Mouse (Mus musculus): ENCODE measurements at regions not wholly inside any gene's neighbourhood (a gene's known extent, or its start where the extent isn't known, plus 50 kb on each side); places are given as distances from the start of the nearest gene placed in this dataset.

DNA sequence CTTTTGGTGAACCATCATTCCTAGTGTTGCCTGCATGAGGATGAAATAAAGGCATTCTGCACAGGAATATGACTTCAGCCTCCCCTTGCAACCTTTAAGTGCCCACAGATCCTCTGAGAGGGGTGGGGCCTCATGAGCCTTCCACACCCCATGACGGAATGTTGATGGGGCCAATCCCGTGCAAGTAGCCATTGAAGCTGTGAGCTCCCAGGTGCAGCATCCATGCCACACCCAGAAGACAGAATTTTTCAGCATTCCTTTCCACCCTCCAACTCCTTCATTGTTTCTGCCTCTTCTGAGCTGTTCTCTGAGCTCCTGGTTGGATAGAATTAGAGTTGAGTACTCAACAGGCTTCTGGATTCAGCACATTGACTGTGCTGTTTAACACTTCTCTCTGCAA lies 174.6 kb upstream of the Srrm4 start:
- H3K4me1 ChIP-seq (ENCODE audit: control insufficient read depth, insufficient read depth, low read length), result no peaks in the 10 kb centered on the region
- TF ChIP-seq POLR2A (IDR thresholded peaks at IDR 0.05; ENCODE audit: insufficient read depth, low read depth, low read length) (no peak), CTCF (IDR thresholded peaks at IDR 0.05; ENCODE audit: insufficient read depth, low read depth, low read length) (no peak)
- H3K27ac ChIP-seq (ENCODE audit: insufficient read depth, low read depth, low read length), result no peak overlapping the region
- WGBS, result 93% methylated on average over 2 of the region's 2 CpGs
- H3K4me3 ChIP-seq (ENCODE audit: insufficient read depth, low read depth, low read length), result no peak overlapping the region

DNA sequence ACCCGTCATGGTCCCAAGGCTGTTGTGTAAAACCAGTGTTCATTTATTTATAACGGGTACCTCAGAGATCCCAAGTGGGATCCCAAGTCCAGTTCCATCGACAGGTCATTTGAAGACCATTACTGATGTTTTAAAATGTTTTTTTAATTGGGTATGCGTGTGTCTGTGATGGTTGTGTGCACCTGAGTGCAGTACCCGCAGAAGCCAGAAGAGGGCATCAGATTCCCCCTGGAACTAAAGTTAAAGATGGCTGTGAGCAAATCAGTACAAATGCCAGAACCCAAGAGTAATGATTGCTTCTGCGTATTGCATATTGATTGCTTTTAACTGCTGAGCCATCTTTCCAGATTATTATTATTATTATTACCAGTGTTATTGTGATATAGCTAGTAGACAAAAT lies 169.7 kb upstream of the Srrm4 start:
- peaks cover 6% of the 10 kb centered on the region; the same call in 1 of the 2 replicates for H3K4me1 ChIP-seq (ENCODE audit: control insufficient read depth, insufficient read depth, low read length)
- no peak overlapping the region for H3K4me3 ChIP-seq (ENCODE audit: insufficient read depth, low read depth, low read length)
- WGBS, result 93% methylated on average over 6 of the region's 6 CpGs
- H3K27ac ChIP-seq (ENCODE audit: insufficient read depth, low read depth, low read length), result no peak overlapping the region
- TF ChIP-seq CTCF (IDR thresholded peaks at IDR 0.05; ENCODE audit: insufficient read depth, low read depth, low read length), result no peak
- TF ChIP-seq POLR2A (IDR thresholded peaks at IDR 0.05; ENCODE audit: insufficient read depth, low read depth, low read length), result no peak

DNA sequence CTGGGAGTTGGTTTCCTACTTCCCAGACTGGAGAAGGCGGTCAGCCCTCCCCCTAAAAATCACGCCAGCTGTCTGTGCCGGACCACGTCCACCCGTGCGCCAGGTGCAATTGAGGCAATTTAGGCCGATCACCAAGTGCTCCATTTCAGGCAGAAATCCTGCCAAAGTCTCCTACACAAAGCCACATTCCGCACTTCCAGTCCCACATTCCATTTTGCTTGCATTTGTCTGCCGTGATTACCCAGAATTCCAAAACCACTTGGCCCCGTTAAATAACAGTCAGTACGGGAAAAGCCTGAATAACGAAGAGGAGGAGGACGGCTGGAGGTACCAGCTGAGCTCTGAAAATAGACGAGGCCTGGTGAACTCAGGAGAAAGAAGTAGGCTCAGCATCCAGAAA lies 167.1 kb upstream of the Srrm4 start:
- Histone ChIP-seq H3K4me1 (ENCODE audit: control insufficient read depth, insufficient read depth, low read length) (peaks cover 6% of the 10 kb centered on the region; the same call in 1 of the 2 replicates), H3K4me3 (ENCODE audit: insufficient read depth, low read depth, low read length) (no peak overlapping the region), H3K27ac (ENCODE audit: insufficient read depth, low read depth, low read length) (no peak overlapping the region)
- 32% methylated on average over 14 of the region's 14 CpGs for WGBS
- no peak for TF ChIP-seq CTCF (IDR thresholded peaks at IDR 0.05; ENCODE audit: insufficient read depth, low read depth, low read length)
- no peak for TF ChIP-seq POLR2A (IDR thresholded peaks at IDR 0.05; ENCODE audit: insufficient read depth, low read depth, low read length)

DNA sequence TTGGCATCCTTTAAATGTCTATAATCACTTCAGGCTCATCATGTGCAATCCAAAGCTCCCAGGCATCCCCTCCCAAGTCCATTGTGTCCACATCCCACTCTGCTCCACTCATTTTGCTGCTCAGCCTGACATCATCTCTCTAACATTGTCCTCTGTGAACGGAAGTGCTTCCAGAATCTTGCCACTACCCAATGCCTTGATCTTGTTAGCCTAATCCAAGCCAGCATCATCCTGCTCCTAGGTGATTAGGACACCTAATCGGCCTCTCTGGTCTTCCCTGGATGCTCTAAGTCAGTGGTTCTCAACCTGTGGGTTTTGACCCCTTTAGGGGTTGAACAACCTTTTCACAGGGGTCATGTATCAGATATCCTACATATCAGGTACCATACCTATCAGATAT lies 161.3 kb upstream of the Srrm4 start:
- no peak overlapping the region for H3K4me3 ChIP-seq (ENCODE audit: insufficient read depth, low read depth, low read length)
- WGBS, result 79% methylated on average over 2 of the region's 2 CpGs
- H3K4me1 ChIP-seq (ENCODE audit: control insufficient read depth, insufficient read depth, low read length), result no peaks in the 10 kb centered on the region
- H3K27ac ChIP-seq (ENCODE audit: insufficient read depth, low read depth, low read length), result no peak overlapping the region
- no peak for TF ChIP-seq POLR2A (IDR thresholded peaks at IDR 0.05; ENCODE audit: insufficient read depth, low read depth, low read length)
- TF ChIP-seq CTCF (IDR thresholded peaks at IDR 0.05; ENCODE audit: insufficient read depth, low read depth, low read length), result no peak

DNA sequence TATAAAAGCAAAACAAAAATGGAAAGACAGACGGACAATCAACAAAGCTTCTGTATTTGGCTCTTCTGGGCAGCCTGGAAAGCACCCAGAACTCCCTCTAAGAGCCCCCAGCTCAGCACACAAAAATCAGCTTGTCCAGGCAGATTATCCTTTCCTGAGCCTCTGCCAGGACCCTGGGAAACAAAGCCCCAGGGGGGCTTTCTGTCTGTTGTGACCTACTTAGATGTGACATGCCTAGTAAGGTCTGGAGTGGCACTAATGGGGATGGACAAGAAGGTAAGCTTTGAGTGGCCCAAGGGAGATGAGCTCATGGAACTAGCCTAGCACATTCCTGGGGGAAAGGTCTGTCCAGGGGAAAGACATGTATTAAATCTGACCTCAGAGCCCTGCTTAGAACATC lies 160.5 kb upstream of the Srrm4 start:
- TF ChIP-seq POLR2A (IDR thresholded peaks at IDR 0.05; ENCODE audit: insufficient read depth, low read depth, low read length) (no peak), CTCF (IDR thresholded peaks at IDR 0.05; ENCODE audit: insufficient read depth, low read depth, low read length) (no peak)
- Histone ChIP-seq H3K27ac (ENCODE audit: insufficient read depth, low read depth, low read length) (no peak overlapping the region), H3K4me1 (ENCODE audit: control insufficient read depth, insufficient read depth, low read length) (no peaks in the 10 kb centered on the region), H3K4me3 (ENCODE audit: insufficient read depth, low read depth, low read length) (no peak overlapping the region)
- 53% methylated on average over 1 of the region's 1 CpGs for WGBS

DNA sequence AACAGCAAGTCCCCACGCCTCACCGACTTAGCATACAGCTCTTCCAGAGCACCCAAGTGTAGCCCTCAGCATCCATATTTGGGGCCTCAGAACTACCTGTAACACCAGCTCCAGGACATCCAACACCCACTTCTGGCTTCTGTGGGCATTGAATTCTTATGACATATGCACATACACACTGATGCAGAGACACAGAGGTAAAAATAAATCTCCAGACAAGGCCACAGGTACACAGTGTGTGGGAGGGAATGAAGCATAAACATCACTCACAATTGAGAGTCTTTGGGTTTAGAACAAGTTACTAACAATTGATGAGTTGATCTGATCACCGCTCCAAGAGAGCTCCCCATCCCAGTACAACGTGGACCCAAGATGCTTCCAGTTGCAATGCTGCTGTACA lies 154.2 kb upstream of the Srrm4 start:
- no peak for TF ChIP-seq CTCF (IDR thresholded peaks at IDR 0.05; ENCODE audit: insufficient read depth, low read depth, low read length)
- no peak for TF ChIP-seq POLR2A (IDR thresholded peaks at IDR 0.05; ENCODE audit: insufficient read depth, low read depth, low read length)
- H3K27ac ChIP-seq (ENCODE audit: insufficient read depth, low read depth, low read length), result no peak overlapping the region
- H3K4me3 ChIP-seq (ENCODE audit: insufficient read depth, low read depth, low read length), result no peak overlapping the region
- H3K4me1 ChIP-seq (ENCODE audit: control insufficient read depth, insufficient read depth, low read length), result no peaks in the 10 kb centered on the region
- WGBS, result 92% methylated on average over 4 of the region's 4 CpGs

DNA sequence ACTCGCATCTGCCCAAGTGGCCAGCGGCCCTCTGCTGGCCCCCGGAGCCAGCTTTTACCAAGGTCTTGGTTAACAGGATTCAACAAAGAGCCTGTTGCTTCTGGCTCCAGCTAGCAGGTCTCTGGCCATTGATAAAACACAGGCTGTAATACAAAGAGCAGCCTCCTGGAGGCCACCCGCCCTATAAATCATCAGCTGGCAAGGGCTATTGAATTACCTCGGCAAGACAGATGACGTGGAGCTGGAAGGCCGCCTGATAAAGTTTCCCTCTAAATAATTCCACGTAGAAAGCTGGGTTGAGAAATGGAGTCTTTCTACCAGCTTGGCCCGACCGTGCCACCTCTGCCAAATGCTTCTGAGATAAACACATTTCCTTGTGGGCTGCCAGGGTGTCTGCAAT lies 152.8 kb upstream of the Srrm4 start:
- Histone ChIP-seq H3K4me3 (ENCODE audit: insufficient read depth, low read depth, low read length) (no peak overlapping the region), H3K4me1 (ENCODE audit: control insufficient read depth, insufficient read depth, low read length) (no peaks in the 10 kb centered on the region), H3K27ac (ENCODE audit: insufficient read depth, low read depth, low read length) (no peak overlapping the region)
- 44% methylated on average over 10 of the region's 10 CpGs for WGBS
- TF ChIP-seq CTCF (IDR thresholded peaks at IDR 0.05; ENCODE audit: insufficient read depth, low read depth, low read length) (no peak), POLR2A (IDR thresholded peaks at IDR 0.05; ENCODE audit: insufficient read depth, low read depth, low read length) (no peak)

DNA sequence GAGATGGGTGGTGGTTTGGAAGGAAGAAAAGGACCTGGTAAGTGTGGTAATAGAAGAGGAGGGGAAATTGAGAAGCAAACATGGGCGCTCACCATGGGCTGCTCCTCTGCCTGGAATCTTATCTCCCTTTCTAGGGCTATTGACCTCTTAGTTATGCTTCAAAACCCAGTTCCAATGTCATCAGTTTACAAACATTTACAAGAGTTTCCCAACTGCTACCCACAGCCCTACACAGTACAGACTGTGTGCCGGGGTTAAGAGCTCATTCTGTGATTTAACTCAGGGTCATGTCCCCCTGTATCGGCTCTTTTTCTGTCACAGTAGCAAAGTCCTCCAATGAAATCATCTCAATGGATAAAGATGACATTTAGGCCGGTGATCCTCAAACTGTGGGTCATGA lies 144.0 kb upstream of the Srrm4 start:
- no peak for TF ChIP-seq CTCF (IDR thresholded peaks at IDR 0.05; ENCODE audit: insufficient read depth, low read depth, low read length)
- TF ChIP-seq POLR2A (IDR thresholded peaks at IDR 0.05; ENCODE audit: insufficient read depth, low read depth, low read length), result no peak
- Histone ChIP-seq H3K4me1 (ENCODE audit: control insufficient read depth, insufficient read depth, low read length) (no peaks in the 10 kb centered on the region), H3K27ac (ENCODE audit: insufficient read depth, low read depth, low read length) (no peak overlapping the region), H3K4me3 (ENCODE audit: insufficient read depth, low read depth, low read length) (no peak overlapping the region)
- WGBS, result 91% methylated on average over 4 of the region's 4 CpGs

DNA sequence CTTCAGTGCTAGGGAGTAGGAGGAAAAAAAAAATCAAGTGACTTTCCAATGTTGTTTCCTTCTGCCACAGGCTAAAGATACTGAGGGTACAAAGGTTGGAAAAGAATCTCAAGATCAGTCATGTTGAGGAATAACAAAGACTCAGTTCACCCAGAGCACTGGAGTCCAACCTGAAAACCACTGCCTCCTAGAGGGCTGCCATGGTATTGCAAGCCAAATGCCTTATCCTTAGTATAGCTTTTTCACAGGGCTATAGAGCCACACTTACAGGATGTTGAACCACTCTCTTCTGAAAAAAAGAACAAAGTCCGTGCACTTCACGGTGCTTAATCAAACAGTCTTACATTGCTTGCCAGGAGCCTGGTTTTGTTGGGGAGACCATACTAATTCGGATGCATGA lies 139.9 kb upstream of the Srrm4 start:
- TF ChIP-seq CTCF (IDR thresholded peaks at IDR 0.05; ENCODE audit: insufficient read depth, low read depth, low read length), result no peak
- TF ChIP-seq POLR2A (IDR thresholded peaks at IDR 0.05; ENCODE audit: insufficient read depth, low read depth, low read length), result no peak
- 93% methylated on average over 3 of the region's 3 CpGs for WGBS
- no peak overlapping the region for H3K4me3 ChIP-seq (ENCODE audit: insufficient read depth, low read depth, low read length)
- H3K27ac ChIP-seq (ENCODE audit: insufficient read depth, low read depth, low read length), result no peak overlapping the region
- no peaks in the 10 kb centered on the region for H3K4me1 ChIP-seq (ENCODE audit: control insufficient read depth, insufficient read depth, low read length)

DNA sequence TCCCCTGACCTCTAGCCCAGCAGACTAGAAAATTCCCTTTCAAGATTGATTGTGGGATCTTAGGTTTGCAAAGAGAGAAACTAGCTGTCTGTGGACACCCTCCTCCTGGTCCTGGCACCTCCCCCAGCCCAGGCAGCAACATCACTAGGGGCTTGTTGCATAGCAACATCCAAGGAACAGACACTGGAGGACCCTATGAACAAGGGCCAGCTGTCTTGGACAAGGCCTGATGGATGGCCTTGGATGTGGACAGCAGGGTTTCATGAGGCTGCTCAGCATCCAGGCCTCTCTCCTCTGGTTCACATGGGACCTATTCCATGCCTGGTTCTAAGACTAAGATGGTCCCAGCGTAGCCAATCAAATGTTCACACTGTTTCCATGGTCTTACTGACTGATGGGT lies 127.6 kb upstream of the Srrm4 start:
- H3K4me3 ChIP-seq (ENCODE audit: insufficient read depth, low read depth, low read length), result no peak overlapping the region
- no peak overlapping the region for H3K27ac ChIP-seq (ENCODE audit: insufficient read depth, low read depth, low read length)
- 94% methylated on average over 1 of the region's 1 CpGs for WGBS
- TF ChIP-seq CTCF (IDR thresholded peaks at IDR 0.05; ENCODE audit: insufficient read depth, low read depth, low read length), result no peak
- peaks cover 2% of the 10 kb centered on the region; the same call in 1 of the 2 replicates for H3K4me1 ChIP-seq (ENCODE audit: control insufficient read depth, insufficient read depth, low read length)
